Mouse (Mus musculus) frontal cortex, adult 2 months (tissue): Measurements from ENCODE around the gene Arvcf. TPM values are rescaled to one million over a fixed set of nuclear protein-coding genes. Genes with fewer than 3 reads are reported as not detected.

Experiments
- DNase-seq, 2 experiments: peaks; one replicate each; pipeline ENCODE4 v3.0.0; 2022; ENCODE audit warnings: low spot score in 1 of 2; ENCODE audit errors: extremely low spot score in 1 of 2
- polyA plus RNA-seq: library from polyadenylated mRNA; depleted of rRNA; stranded (reverse); fragments of >200 nt; gene quantifications from 2 replicates; pipeline ENCODE4 v1.2.3, GENCODE M21; 2012; rRNA removed

Gene Arvcf
- polyA plus RNA-seq: 40.8 and 44.2 TPM in 2 replicates

- peak; percentile 95 to 97 for DNase-seq
These were observed at the start of gene Arvcf, which contains the start of gene Tango2 for GRCm38 (mm10) chr16:18347931-18348600. Arvcf (plus strand) TSS chr16:18348182. Tango2 (minus strand) TSS chr16:18348103.

GRCm38 (mm10) chr16:18308159-18308558, 39.8 kb upstream of the Arvcf start:
- no peak for DNase-seq

- no peak for DNase-seq
These were observed 29.0 kb upstream of the Arvcf start for GRCm38 (mm10) chr16:18318992-18319391.

- DNase-seq: no peak
These were observed 26.5 kb upstream of the Arvcf start for GRCm38 (mm10) chr16:18321443-18321842.

GRCm38 (mm10) chr16:18323460-18323859, 24.5 kb upstream of the Arvcf start:
- DNase-seq: no peak

- DNase-seq: no peak
These were observed 24.0 kb upstream of the Arvcf start for GRCm38 (mm10) chr16:18324031-18324430.

- DNase-seq: no peak
These were observed 22.2 kb upstream of the Arvcf start for GRCm38 (mm10) chr16:18325741-18326140.

GRCm38 (mm10) chr16:18327936-18328335, 20.0 kb upstream of the Arvcf start:
- no peak for DNase-seq

GRCm38 (mm10) chr16:18328524-18328923, 19.5 kb upstream of the Arvcf start:
- DNase-seq: no peak

GRCm38 (mm10) chr16:18333976-18334375, 14.0 kb upstream of the Arvcf start:
- no peak for DNase-seq

GRCm38 (mm10) chr16:18335981-18336380, 12.0 kb upstream of the Arvcf start:
- no peak for DNase-seq

GRCm38 (mm10) chr16:18337261-18337660, 10.7 kb upstream of the Arvcf start:
- DNase-seq: no peak

GRCm38 (mm10) chr16:18339866-18340265, 8.1 kb upstream of the Arvcf start:
- no peak for DNase-seq

GRCm38 (mm10) chr16:18341605-18342004, 6.4 kb upstream of the Arvcf start:
- no peak for DNase-seq

GRCm38 (mm10) chr16:18342076-18342475, 5.9 kb upstream of the Arvcf start:
- no peak for DNase-seq

- DNase-seq: peak in 1 of 2 experiments; percentile 18
These were observed 5.1 kb upstream of the Arvcf start for GRCm38 (mm10) chr16:18342650-18343570.

- peak; percentile 95 to 99 for DNase-seq
These were observed 4.2 kb upstream of the Arvcf start for GRCm38 (mm10) chr16:18343778-18344177.

- DNase-seq: peak; percentile 84 to 92
These were observed 2.7 kb upstream of the Arvcf start for GRCm38 (mm10) chr16:18345243-18345642.

GRCm38 (mm10) chr16:18348601-18349175, 706 bp downstream of the Arvcf start:
- peak in 1 of 2 experiments; percentile 21 for DNase-seq

- no peak for DNase-seq
These were observed 1.9 kb downstream of the Arvcf start for GRCm38 (mm10) chr16:18349761-18350325.
